Mouse (Mus musculus) kidney, adult 2 months (tissue): Measurements from ENCODE around the gene Nptxr.

Source experiments
- CTCF ChIP-seq: fragments of 200-500 bp; conservative IDR thresholded peaks from 2 replicates; pipeline ENCODE4 v1.5.1; 2011; ENCODE audit warnings: low read depth, mild to moderate bottlenecking, control low read depth, low read length, moderate library complexity, mixed read lengths; ENCODE audit not compliant: insufficient read depth, insufficient read length
- POLR2A ChIP-seq: fragments of 200-500 bp; IDR thresholded peaks from one replicate; pipeline ENCODE4 v1.6.1; 2011; ENCODE audit warnings: low read depth, low read length, control low read depth

DNA sequence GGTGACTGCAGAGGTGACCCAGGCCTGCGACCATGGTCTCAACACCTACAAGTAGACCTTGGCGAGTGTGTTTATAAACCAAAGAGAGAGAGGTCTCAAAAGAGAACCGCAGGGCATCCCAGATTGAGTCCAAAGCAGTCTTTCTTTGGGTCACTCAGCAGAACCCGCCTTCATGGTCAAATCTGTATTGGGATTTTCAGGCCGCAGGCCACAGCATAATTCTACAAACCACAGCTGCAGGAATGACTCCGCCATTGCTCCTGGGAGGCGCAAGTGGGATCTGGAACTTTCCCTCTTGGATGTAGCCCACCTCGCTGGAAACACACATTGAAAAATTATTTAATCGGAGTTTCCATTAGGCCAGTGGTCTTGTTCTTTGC, 30.3 kb upstream of the Nptxr start:
- no peak for TF ChIP-seq POLR2A
- TF ChIP-seq CTCF, result no peak
